Mouse (Mus musculus) kidney, adult 10 weeks (tissue): Measurements from ENCODE around the gene Sobp. TPM values are rescaled to one million over a fixed set of nuclear protein-coding genes. Genes with fewer than 3 reads are reported as not detected.

ENCODE experiments used
- polyA plus RNA-seq: library from polyadenylated mRNA; stranded (reverse); fragments of 350-450 nt; fragmentation: Illumina TruSeq; extraction: RNeasy Lipid Tissue Mini Kit (QIAGEN cat#74804); gene quantifications from one replicate; pipeline ENCODE4 v1.2.3, GENCODE M21; 2014; ENCODE audit warnings: low read depth, low replicate concordance

The Sobp gene
- polyA plus RNA-seq: 0.36 TPM

DNA sequence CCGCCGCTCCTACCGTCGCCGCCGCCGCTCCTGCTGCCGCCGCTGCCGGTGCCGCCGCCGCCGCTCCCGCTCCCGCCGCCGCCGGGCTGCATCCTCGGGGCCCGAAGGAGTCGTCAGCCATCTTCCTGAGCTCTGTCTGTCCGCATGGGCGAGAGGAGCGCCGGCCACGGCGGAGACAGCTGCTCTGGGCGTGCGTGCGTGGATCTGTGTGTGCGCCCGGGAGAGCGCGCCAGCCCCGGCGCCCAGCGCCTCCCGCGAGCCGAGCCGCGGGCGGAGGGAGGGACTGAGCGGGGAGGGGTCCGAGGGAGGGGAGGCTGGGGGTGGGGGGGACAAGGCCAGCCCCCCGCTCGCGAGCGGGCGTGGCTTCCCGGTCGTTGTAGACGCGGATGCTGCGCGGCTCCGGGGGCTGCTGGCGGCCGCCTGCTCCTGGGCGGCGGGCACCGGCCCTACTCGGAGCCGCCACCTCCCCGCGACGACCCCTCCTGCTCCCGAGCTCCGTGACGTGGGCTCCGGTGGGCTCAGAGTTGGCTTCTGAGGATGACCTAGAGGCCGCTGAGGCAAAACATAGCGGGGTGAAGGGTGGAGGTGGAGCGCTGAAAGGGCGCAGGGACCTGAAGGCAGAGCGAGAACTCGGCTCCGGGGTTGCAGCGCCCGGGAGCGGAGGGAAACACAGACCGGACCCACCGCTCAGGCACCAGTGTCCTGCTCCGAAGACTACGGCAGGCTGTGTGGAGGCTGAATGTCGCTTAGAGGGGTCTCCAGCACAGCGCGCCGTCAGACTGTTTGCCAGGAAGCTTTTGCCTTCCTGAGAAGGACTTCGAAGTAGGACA lies at the start of gene Sobp, which contains the start of gene 9030612E09Rik:
Sobp (minus strand) TSS at position 205 of the 830 bp plus-strand sequence.
9030612E09Rik (plus strand) TSS at position 379 of the 830 bp plus-strand sequence.

DNA sequence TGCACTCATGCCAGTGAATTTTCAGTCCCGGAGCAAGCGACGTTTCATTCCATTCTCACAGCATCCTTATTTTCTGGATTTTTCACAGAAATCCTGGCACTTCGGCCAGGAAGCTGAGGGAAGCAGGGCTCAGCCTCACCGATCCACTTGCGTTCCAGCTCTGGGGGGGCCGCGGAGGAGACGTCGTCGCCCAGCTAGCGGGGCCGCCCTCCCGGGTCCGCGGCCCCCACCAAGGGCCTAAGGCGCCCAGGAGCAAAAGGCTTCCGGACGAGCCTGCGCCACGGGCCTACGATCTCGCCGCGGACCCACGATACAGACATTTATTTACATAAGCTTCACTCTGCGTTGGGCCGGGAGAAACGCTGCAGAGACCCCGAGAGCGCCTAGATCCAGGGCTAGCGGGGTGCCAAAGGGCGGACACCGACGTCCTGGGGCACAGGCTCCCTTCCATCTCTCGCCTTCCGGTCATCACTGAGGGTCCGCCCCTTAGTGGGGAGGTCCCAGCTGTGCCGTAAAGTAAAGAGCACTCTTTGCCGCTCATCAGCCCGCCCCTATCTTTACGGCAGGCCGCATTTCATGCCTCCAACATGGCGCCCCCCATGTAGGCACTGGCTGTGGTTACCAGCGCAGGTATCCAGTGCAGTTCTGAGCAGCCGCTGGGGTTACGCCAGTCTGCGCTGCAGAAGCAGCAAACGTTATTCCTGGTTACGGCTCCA lies 46.7 kb upstream of the Sobp start, which contains the start of gene Pdss2:
Pdss2 (plus strand) TSS at position 577 of the 716 bp plus-strand sequence.

Other genes starting within 250 kb of the Sobp start
- not detected for gene 9030612E09Rik, start 174 bp upstream of the Sobp start, polyA plus RNA-seq
- gene Pdss2, start 47.0 kb upstream of the Sobp start, polyA plus RNA-seq: 26.3 TPM